Mouse (Mus musculus) limb, embryonic 15.5 days (tissue): Measurements from ENCODE around the gene Best1. TPM values are rescaled to one million over a fixed set of nuclear protein-coding genes. Genes with fewer than 3 reads are reported as not detected.

Experiments
- ATAC-seq: fragments of 200-750 bp; cut with Nextera tagmentation; 2 replicates; pipeline ENCODE4 v1.8.0; 2017; ENCODE audit warnings: low read depth, moderate TSS enrichment; ENCODE audit not compliant: insufficient number of reproducible peaks, low FRiP score, low TSS enrichment
- H3K27ac ChIP-seq: fragments of 300-500 bp; sonication (generic); 2 replicates; pipeline ENCODE4 v1.5.1; 2015; ENCODE audit warnings: moderate library complexity, mild to moderate bottlenecking, inconsistent platforms
- H3K27me3 ChIP-seq: fragments of 300-500 bp; sonication (generic); 2 replicates; pipeline ENCODE4 v1.6.1; 2015; ENCODE audit warnings: inconsistent platforms
- H3K36me3 ChIP-seq: fragments of 300-500 bp; sonication (generic); 2 replicates; pipeline ENCODE4 v1.6.1; 2015; ENCODE audit warnings: inconsistent platforms
- H3K4me1 ChIP-seq: fragments of 300-500 bp; sonication (generic); 2 replicates; pipeline ENCODE4 v1.6.1; 2015; ENCODE audit warnings: inconsistent platforms
- H3K4me2 ChIP-seq: fragments of 300-500 bp; sonication (generic); 2 replicates; pipeline ENCODE4 v1.6.1; 2015; ENCODE audit warnings: mild to moderate bottlenecking, inconsistent platforms
- H3K4me3 ChIP-seq: fragments of 300-500 bp; sonication (generic); 2 replicates; pipeline ENCODE4 v1.5.1; 2015; ENCODE audit warnings: mild to moderate bottlenecking, inconsistent platforms
- H3K9ac ChIP-seq: fragments of 300-500 bp; sonication (generic); 2 replicates; pipeline ENCODE4 v1.6.1; 2015; ENCODE audit warnings: inconsistent platforms
- H3K9me3 ChIP-seq: fragments of 300-500 bp; sonication (generic); 2 replicates; pipeline ENCODE4 v1.6.1; 2016; ENCODE audit warnings: inconsistent platforms
- WGBS: fragments of 180-500 bp; shearing (Covaris S2); methylation state at CpG from one replicate; pipeline ENCODE4 v1.1.7; 2015; 5-methylcytosine and 5-hydroxymethylcytosine counted together
- polyA plus RNA-seq: library from polyadenylated mRNA; unstranded; fragments of >200 nt; fragmentation: Nextera tagmentation; extraction: Ambion mirVana; gene quantifications from 2 replicates; pipeline ENCODE4 v1.2.1, GENCODE M21; 2015

The Best1 gene
- 1.9 and 2.1 TPM in 2 replicates for polyA plus RNA-seq

GRCm38 (mm10) chr19:10001206-10001969, at the start of gene Best1, which contains the start of gene Rab3il1:
Gene Best1 (minus strand): TSS chr19:10001633.
Gene Rab3il1 (plus strand): TSS chr19:10001669.
- no peak for ATAC-seq
- no peak within 1 kb of the TSS for H3K9ac ChIP-seq
- WGBS = 78% methylated on average over 7 of the region's 7 CpGs

GRCm38 (mm10) chr19:10050438-10050837, 49.0 kb upstream of the Best1 start:
- Histone ChIP-seq H3K27ac (no peak overlapping the region), H3K4me2 (no peak overlapping the region), H3K9ac (no peak overlapping the region), H3K9me3 (no peaks in the 10 kb centered on the region), H3K4me1 (peaks cover 20% of the 10 kb centered on the region), H3K27me3 (no peaks in the 10 kb centered on the region), H3K36me3 (peaks cover 30% of the 10 kb centered on the region), H3K4me3 (no peak overlapping the region)
- 62% methylated on average over 2 of the region's 2 CpGs for whole genome bisulfite sequencing
- no peak for ATAC-seq

More at GRCm38 (mm10) chr19:10001206-10001969, at the start of gene Best1, which contains the start of gene Rab3il1:
- no peaks in the 10 kb centered on the region for H3K4me1 ChIP-seq
- H3K27me3 ChIP-seq = no peaks in the 10 kb centered on the region
- no peak within 1 kb of the TSS for H3K4me3 ChIP-seq
- H3K36me3 ChIP-seq = no peaks in the 10 kb centered on the region
- H3K9me3 ChIP-seq = no peaks in the 10 kb centered on the region
- no peak within 1 kb of the TSS for H3K27ac ChIP-seq
- no peak within 1 kb of the TSS for H3K4me2 ChIP-seq

GRCm38 (mm10) chr19:10049533-10049932, 48.1 kb upstream of the Best1 start:
- H3K27me3 ChIP-seq = no peaks in the 10 kb centered on the region
- no peak overlapping the region for H3K4me2 ChIP-seq
- H3K36me3 ChIP-seq = peaks cover 21% of the 10 kb centered on the region
- no peak overlapping the region for H3K9ac ChIP-seq
- peaks cover 20% of the 10 kb centered on the region for H3K4me1 ChIP-seq
- no peak for ATAC-seq
- H3K9me3 ChIP-seq = no peaks in the 10 kb centered on the region
- H3K27ac ChIP-seq = no peak overlapping the region
- no peak overlapping the region for H3K4me3 ChIP-seq

GRCm38 (mm10) chr19:10046983-10047382, 45.5 kb upstream of the Best1 start:
- H3K36me3 ChIP-seq = no peaks in the 10 kb centered on the region
- H3K27ac ChIP-seq = no peak overlapping the region
- no peak overlapping the region for H3K9ac ChIP-seq
- H3K4me1 ChIP-seq = peaks cover 35% of the 10 kb centered on the region
- no peak for ATAC-seq
- H3K4me2 ChIP-seq = no peak overlapping the region
- H3K4me3 ChIP-seq = no peak overlapping the region
- WGBS = 38% methylated on average over 3 of the region's 3 CpGs
- H3K9me3 ChIP-seq = no peaks in the 10 kb centered on the region
- no peaks in the 10 kb centered on the region; the same call in 1 of the 2 replicates for H3K27me3 ChIP-seq

- Histone ChIP-seq H3K36me3 (no peaks in the 10 kb centered on the region), H3K9ac (no peak overlapping the region), H3K4me3 (no peak overlapping the region), H3K27ac (no peak overlapping the region), H3K9me3 (no peaks in the 10 kb centered on the region), H3K4me2 (no peak overlapping the region), H3K27me3 (no peaks in the 10 kb centered on the region; the same call in 1 of the 2 replicates), H3K4me1 (peaks cover 39% of the 10 kb centered on the region)
- ATAC-seq = no peak
- WGBS = 54% methylated on average over 4 of the region's 4 CpGs
These were observed 44.9 kb upstream of the Best1 start for GRCm38 (mm10) chr19:10046346-10046745.

- no peaks in the 10 kb centered on the region; the same call in 1 of the 2 replicates for H3K27me3 ChIP-seq
- H3K4me3 ChIP-seq = no peak overlapping the region
- no peak for ATAC-seq
- WGBS = 77% methylated on average over 2 of the region's 2 CpGs
- H3K4me2 ChIP-seq = no peak overlapping the region
- no peak overlapping the region for H3K9ac ChIP-seq
- H3K4me1 ChIP-seq = peaks cover 45% of the 10 kb centered on the region
- no peaks in the 10 kb centered on the region for H3K36me3 ChIP-seq
- H3K9me3 ChIP-seq = no peaks in the 10 kb centered on the region
- no peak overlapping the region for H3K27ac ChIP-seq
These were observed 44.3 kb upstream of the Best1 start for GRCm38 (mm10) chr19:10045707-10046106.

GRCm38 (mm10) chr19:10043643-10044042, 42.2 kb upstream of the Best1 start:
- peaks cover 49% of the 10 kb centered on the region for H3K4me1 ChIP-seq
- no peak overlapping the region for H3K4me2 ChIP-seq
- H3K27ac ChIP-seq = no peak overlapping the region
- H3K27me3 ChIP-seq = no peaks in the 10 kb centered on the region; the same call in 1 of the 2 replicates
- no peaks in the 10 kb centered on the region for H3K9me3 ChIP-seq
- H3K9ac ChIP-seq = no peak overlapping the region
- no peak overlapping the region for H3K4me3 ChIP-seq
- no peaks in the 10 kb centered on the region for H3K36me3 ChIP-seq
- ATAC-seq = no peak

- peaks cover 52% of the 10 kb centered on the region for H3K4me1 ChIP-seq
- no peak for ATAC-seq
- peak overlapping the region; percentile 62; the same call in 1 of the 2 replicates for H3K4me3 ChIP-seq
- H3K27me3 ChIP-seq = no peaks in the 10 kb centered on the region; the same call in 1 of the 2 replicates
- H3K27ac ChIP-seq = no peak overlapping the region
- H3K9ac ChIP-seq = no peak overlapping the region
- no peaks in the 10 kb centered on the region for H3K9me3 ChIP-seq
- peak overlapping the region; percentile 94 for H3K4me2 ChIP-seq
- WGBS = 74% methylated on average over 4 of the region's 4 CpGs
- H3K36me3 ChIP-seq = no peaks in the 10 kb centered on the region
These were observed 41.4 kb upstream of the Best1 start for GRCm38 (mm10) chr19:10042816-10043215.

GRCm38 (mm10) chr19:10042232-10042631, 40.8 kb upstream of the Best1 start:
- no peaks in the 10 kb centered on the region; the same call in 1 of the 2 replicates for H3K27me3 ChIP-seq
- WGBS = 50% methylated on average over 6 of the region's 6 CpGs
- peak overlapping the region; percentile 62 for H3K4me3 ChIP-seq
- no peak overlapping the region for H3K27ac ChIP-seq
- H3K4me1 ChIP-seq = peaks cover 51% of the 10 kb centered on the region
- H3K4me2 ChIP-seq = peak overlapping the region; percentile 94
- no peak for ATAC-seq
- H3K9me3 ChIP-seq = no peaks in the 10 kb centered on the region
- H3K9ac ChIP-seq = peak overlapping the region; percentile 71; the same call in 1 of the 2 replicates
- H3K36me3 ChIP-seq = no peaks in the 10 kb centered on the region

GRCm38 (mm10) chr19:10041388-10042148, 40.1 kb upstream of the Best1 start, which contains the start of gene Fads3:
Gene Fads3 (plus strand): TSS chr19:10041569.
- WGBS = under 1% methylated on average over 68 of the region's 69 CpGs
- no peaks in the 10 kb centered on the region for H3K9me3 ChIP-seq
- peak within 1 kb of the TSS; percentile 71 for H3K9ac ChIP-seq
- peaks cover 44% of the 10 kb centered on the region for H3K4me1 ChIP-seq
- peak within 1 kb of the TSS; percentile 62 for H3K4me3 ChIP-seq
- H3K27me3 ChIP-seq = no peaks in the 10 kb centered on the region; the same call in 1 of the 2 replicates
- H3K36me3 ChIP-seq = no peaks in the 10 kb centered on the region
- ATAC-seq = peak; percentile 88
- H3K27ac ChIP-seq = peak within 1 kb of the TSS; percentile 72
- H3K4me2 ChIP-seq = peak within 1 kb of the TSS; percentile 94

- no peaks in the 10 kb centered on the region; the same call in 1 of the 2 replicates for H3K36me3 ChIP-seq
- H3K9me3 ChIP-seq = no peaks in the 10 kb centered on the region
- H3K27ac ChIP-seq = no peak overlapping the region
- ATAC-seq = no peak
- WGBS = 8% methylated on average over 20 of the region's 20 CpGs
- H3K4me2 ChIP-seq = peak overlapping the region; percentile 94
- H3K9ac ChIP-seq = peak overlapping the region; percentile 23; the same call in 1 of the 2 replicates
- no peaks in the 10 kb centered on the region; the same call in 1 of the 2 replicates for H3K27me3 ChIP-seq
- H3K4me3 ChIP-seq = peak overlapping the region; percentile 62
- peaks cover 38% of the 10 kb centered on the region for H3K4me1 ChIP-seq
These were observed 39.5 kb upstream of the Best1 start for GRCm38 (mm10) chr19:10040866-10041387.
